Mouse (Mus musculus): ENCODE data around the gene Poc1a. TPM values are rescaled to one million over a fixed set of nuclear protein-coding genes. Genes with fewer than 3 reads are reported as not detected.

Gene Poc1a
- polyA plus RNA-seq, 1 experiment from 2014 or later: 36.5 TPM

- H3K4me3 ChIP-seq: 0 out of 2 replicates have a peak overlapping the region, but pooled peaks have one; percentile 3
- peak overlapping the region; percentile 73 for H3K27ac ChIP-seq
- H3K36me3 ChIP-seq: no peaks in the 10 kb centered on the region
- H3K9me3 ChIP-seq: no peaks in the 10 kb centered on the region
- no peak for DNase-seq (ENCODE audit: low spot score)
- H3K27me3 ChIP-seq (ENCODE audit: insufficient read depth, poor library complexity, severe bottlenecking): no peaks in the 10 kb centered on the region
- WGBS: 56% methylated on average over 11 of the region's 11 CpGs
- peaks cover 59% of the 10 kb centered on the region for H3K4me1 ChIP-seq
Measured at GRCm38 (mm10) chr9:106392828-106393527, 112.1 kb downstream of the Poc1a start.

GRCm38 (mm10) chr9:106393548-106393947 is 112.7 kb downstream of the Poc1a start:
- peak overlapping the region; percentile 73 for H3K27ac ChIP-seq
- H3K27me3 ChIP-seq (ENCODE audit: insufficient read depth, poor library complexity, severe bottlenecking): no peaks in the 10 kb centered on the region
- H3K9me3 ChIP-seq: no peaks in the 10 kb centered on the region
- WGBS: 86% methylated on average over 8 of the region's 8 CpGs
- peaks cover 63% of the 10 kb centered on the region for H3K4me1 ChIP-seq
- no peak for DNase-seq (ENCODE audit: low spot score)
- H3K4me3 ChIP-seq: 0 out of 2 replicates have a peak overlapping the region, but pooled peaks have one; percentile 3
- no peaks in the 10 kb centered on the region for H3K36me3 ChIP-seq

GRCm38 (mm10) chr9:106394649-106395602 is 114.1 kb downstream of the Poc1a start:
- H3K4me1 ChIP-seq: peaks cover 70% of the 10 kb centered on the region
- H3K4me3 ChIP-seq: no peak overlapping the region
- H3K9me3 ChIP-seq: no peaks in the 10 kb centered on the region
- no peak for DNase-seq (ENCODE audit: low spot score)
- WGBS: 55% methylated on average over 11 of the region's 11 CpGs
- H3K27ac ChIP-seq: peak overlapping the region; percentile 76
- H3K36me3 ChIP-seq: no peaks in the 10 kb centered on the region
- no peaks in the 10 kb centered on the region for H3K27me3 ChIP-seq (ENCODE audit: insufficient read depth, poor library complexity, severe bottlenecking)

GRCm38 (mm10) chr9:106397733-106398132 is 116.9 kb downstream of the Poc1a start:
- H3K27me3 ChIP-seq (ENCODE audit: insufficient read depth, poor library complexity, severe bottlenecking): peaks cover 7% of the 10 kb centered on the region; the same call in 1 of the 2 replicates
- WGBS: 16% methylated on average over 4 of the region's 4 CpGs
- H3K36me3 ChIP-seq: no peaks in the 10 kb centered on the region
- peak overlapping the region; percentile 75 for H3K27ac ChIP-seq
- peaks cover 64% of the 10 kb centered on the region for H3K4me1 ChIP-seq
- H3K4me3 ChIP-seq: no peak overlapping the region
- no peak for DNase-seq (ENCODE audit: low spot score)
- no peaks in the 10 kb centered on the region for H3K9me3 ChIP-seq

GRCm38 (mm10) chr9:106398667-106399311 is 117.9 kb downstream of the Poc1a start:
- WGBS: 55% methylated on average over 9 of the region's 9 CpGs
- peaks cover 64% of the 10 kb centered on the region for H3K4me1 ChIP-seq
- H3K4me3 ChIP-seq: no peak overlapping the region
- no peaks in the 10 kb centered on the region for H3K36me3 ChIP-seq
- 0 out of 2 replicates have a peak overlapping the region, but pooled peaks have one; percentile 24 for H3K27ac ChIP-seq
- peaks cover 7% of the 10 kb centered on the region; the same call in 1 of the 2 replicates for H3K27me3 ChIP-seq (ENCODE audit: insufficient read depth, poor library complexity, severe bottlenecking)
- H3K9me3 ChIP-seq: no peaks in the 10 kb centered on the region
- DNase-seq (ENCODE audit: low spot score): no peak

GRCm38 (mm10) chr9:106399808-106400207 is 118.9 kb downstream of the Poc1a start:
- Histone ChIP-seq H3K4me1 (peaks cover 60% of the 10 kb centered on the region), H3K4me3 (no peak overlapping the region), H3K27me3 (ENCODE audit: insufficient read depth, poor library complexity, severe bottlenecking) (peaks cover 7% of the 10 kb centered on the region; the same call in 1 of the 2 replicates), H3K36me3 (no peaks in the 10 kb centered on the region), H3K9me3 (no peaks in the 10 kb centered on the region), H3K27ac (no peak overlapping the region)
- no peak for DNase-seq (ENCODE audit: low spot score)
- 80% methylated on average over 3 of the region's 3 CpGs for WGBS

Other genes with a start within 250 kb of the Poc1a start
- 0.01 TPM in 1 of 2 replicates, not detected in the other for gene Col6a4, start 184.3 kb upstream of the Poc1a start, polyA plus RNA-seq (2016; fragmentation: Nextera tagmentation; extraction: Ambion mirVana)
- 1.1 and 2.5 TPM in 2 replicates for gene Glyctk, start 122.9 kb upstream of the Poc1a start, polyA plus RNA-seq (2016; fragmentation: Nextera tagmentation; extraction: Ambion mirVana)
- 21.6 and 25.5 TPM in 2 replicates for gene Wdr82, start 110.1 kb upstream of the Poc1a start, polyA plus RNA-seq (2016; fragmentation: Nextera tagmentation; extraction: Ambion mirVana)
- 36.4 and 45.0 TPM in 2 replicates for gene Ppm1m, start 81.3 kb upstream of the Poc1a start, polyA plus RNA-seq (2016; fragmentation: Nextera tagmentation; extraction: Ambion mirVana)
- 70.5 and 77.2 TPM in 2 replicates for gene Twf2, start 78.0 kb upstream of the Poc1a start, polyA plus RNA-seq (2016; fragmentation: Nextera tagmentation; extraction: Ambion mirVana)
- gene Tlr9, start 58.5 kb upstream of the Poc1a start, polyA plus RNA-seq (2016; fragmentation: Nextera tagmentation; extraction: Ambion mirVana): not detected in 2 replicates
- 96.9 and 120 TPM in 2 replicates for gene Alas1, start 32.4 kb upstream of the Poc1a start, polyA plus RNA-seq (2016; fragmentation: Nextera tagmentation; extraction: Ambion mirVana)
- gene Dusp7, start 87.6 kb downstream of the Poc1a start, polyA plus RNA-seq (2016; fragmentation: Nextera tagmentation; extraction: Ambion mirVana): 14.4 and 21.0 TPM in 2 replicates
- gene Rpl29, start 148.4 kb downstream of the Poc1a start, polyA plus RNA-seq (2016; fragmentation: Nextera tagmentation; extraction: Ambion mirVana): 735 and 862 TPM in 2 replicates
- gene Acy1, start 157.3 kb downstream of the Poc1a start, polyA plus RNA-seq (2016; fragmentation: Nextera tagmentation; extraction: Ambion mirVana): 31.2 and 45.1 TPM in 2 replicates
- gene Abhd14b, start 166.4 kb downstream of the Poc1a start, polyA plus RNA-seq (2016; fragmentation: Nextera tagmentation; extraction: Ambion mirVana): 4.8 and 7.8 TPM in 2 replicates
- gene Abhd14a, start 166.6 kb downstream of the Poc1a start, polyA plus RNA-seq (2016; fragmentation: Nextera tagmentation; extraction: Ambion mirVana): 42.0 and 46.2 TPM in 2 replicates
- gene Pcbp4, start 172.2 kb downstream of the Poc1a start, polyA plus RNA-seq (2016; fragmentation: Nextera tagmentation; extraction: Ambion mirVana): 135 and 186 TPM in 2 replicates
- gene Gpr62, start 184.9 kb downstream of the Poc1a start, polyA plus RNA-seq (2016; fragmentation: Nextera tagmentation; extraction: Ambion mirVana): 0.14 and 0.35 TPM in 2 replicates
- 51.3 and 74.6 TPM in 2 replicates for gene Rrp9, start 194.9 kb downstream of the Poc1a start, polyA plus RNA-seq (2016; fragmentation: Nextera tagmentation; extraction: Ambion mirVana)
- gene Parp3, start 195.9 kb downstream of the Poc1a start, polyA plus RNA-seq (2016; fragmentation: Nextera tagmentation; extraction: Ambion mirVana): 1.4 and 1.7 TPM in 2 replicates
- gene Iqcf1, start 218.9 kb downstream of the Poc1a start, polyA plus RNA-seq (2016; fragmentation: Nextera tagmentation; extraction: Ambion mirVana): not detected in 2 replicates
- not detected in 2 replicates for gene Iqcf5, start 233.5 kb downstream of the Poc1a start, polyA plus RNA-seq (2016; fragmentation: Nextera tagmentation; extraction: Ambion mirVana)

Measured in heart, embryonic 10.5 days (tissue).